Comparison of ENCODE assay signal across 8 mouse cellular contexts in genomic region chr2:37452376-37452760, GRCm38 (mm10). TPM values are rescaled to one million over a fixed set of nuclear protein-coding genes. Genes with fewer than 3 reads are reported as not detected.
DNase-seq lines count a peak whose midpoint lies in the region; ATAC-seq lines count a peak whose summit lies in the region.

No protein-coding gene starts in this region.

- peaks cover 3% of the 10 kb centered on the region; the same call in 1 of the 2 replicates for H3K36me3 ChIP-seq in heart, embryonic 13.5 days
- H3K36me3 ChIP-seq in limb, embryonic 15.5 days: no peaks in the 10 kb centered on the region
- no peaks in the 10 kb centered on the region for H3K36me3 ChIP-seq in stomach, embryonic 16.5 days (ENCODE audit: control insufficient read depth, insufficient read depth, low read length)

- H3K4me1 ChIP-seq in heart, embryonic 13.5 days: peaks cover 20% of the 10 kb centered on the region
- peaks cover 9% of the 10 kb centered on the region for H3K4me1 ChIP-seq in limb, embryonic 15.5 days
- peaks cover 5% of the 10 kb centered on the region; the same call in 1 of the 2 replicates for H3K4me1 ChIP-seq in stomach, embryonic 16.5 days (ENCODE audit: control insufficient read depth, insufficient read depth, low read length)

- H3K9me3 ChIP-seq in heart, embryonic 13.5 days: no peaks in the 10 kb centered on the region
- no peaks in the 10 kb centered on the region for H3K9me3 ChIP-seq in limb, embryonic 15.5 days
- H3K9me3 ChIP-seq in stomach, embryonic 16.5 days (replicated peaks; ENCODE audit: control insufficient read depth, low read length): no peaks in the 10 kb centered on the region

- H3K27ac ChIP-seq in heart, embryonic 13.5 days (replicated peaks): peak overlapping the region; percentile 83
- peak overlapping the region; percentile 93 for H3K27ac ChIP-seq in limb, embryonic 15.5 days
- H3K27ac ChIP-seq in stomach, embryonic 16.5 days (ENCODE audit: low read length): peak overlapping the region; percentile 89

- WGBS in heart, embryonic 13.5 days: under 1% methylated on average over 24 of the region's 24 CpGs
- under 1% methylated on average over 22 of the region's 24 CpGs for WGBS in limb, embryonic 15.5 days
- 2% methylated on average over 23 of the region's 24 CpGs for WGBS in stomach, embryonic 16.5 days

- no peaks in the 10 kb centered on the region for H3K27me3 ChIP-seq in heart, embryonic 13.5 days (replicated peaks)
- no peaks in the 10 kb centered on the region for H3K27me3 ChIP-seq in limb, embryonic 15.5 days
- H3K27me3 ChIP-seq in stomach, embryonic 16.5 days (ENCODE audit: control insufficient read depth, insufficient read depth, low read length): no peaks in the 10 kb centered on the region

- peak; percentile 69; the same call in 1 of the 2 replicates for ATAC-seq in heart, embryonic 13.5 days (ENCODE audit: extremely low read depth, insufficient number of reproducible peaks, low FRiP score, low TSS enrichment)
- peak; percentile 23; the same call in 1 of the 2 replicates for ATAC-seq in erythroid progenitor cell, adult 5-6 weeks (replicated peaks; ENCODE audit: low FRiP score, poor library complexity, severe bottlenecking)
- peak; percentile 85 for ATAC-seq in limb, embryonic 15.5 days (ENCODE audit: insufficient number of reproducible peaks, low FRiP score, low TSS enrichment, low read depth)
- ATAC-seq in stomach, embryonic 16.5 days (ENCODE audit: insufficient read depth, low FRiP score): peak; percentile 90

- H3K4me3 ChIP-seq in heart, embryonic 13.5 days: peak overlapping the region; percentile 91
- H3K4me3 ChIP-seq in limb, embryonic 15.5 days: peak overlapping the region; percentile 89
- peak overlapping the region; percentile 80 for H3K4me3 ChIP-seq in stomach, embryonic 16.5 days (replicated peaks; ENCODE audit: low read length)

- peak overlapping the region; percentile 95 for H3K9ac ChIP-seq in heart, embryonic 13.5 days
- peak overlapping the region; percentile 90 for H3K9ac ChIP-seq in limb, embryonic 15.5 days
- H3K9ac ChIP-seq in stomach, embryonic 16.5 days (ENCODE audit: low read length): peak overlapping the region; percentile 88

- no peak for DNase-seq in heart, adult 11 months
- peak; percentile 63 for DNase-seq in ES-CJ7 (ENCODE audit: low read depth, low spot score)
- no peak for DNase-seq in ovary, postnatal 14 days (ENCODE audit: low spot score)
- DNase-seq in spleen, adult 18-20 months: no peak

- peak overlapping the region; percentile 93 for H3K4me2 ChIP-seq in heart, embryonic 13.5 days
- H3K4me2 ChIP-seq in limb, embryonic 15.5 days: peak overlapping the region; percentile 70
- H3K4me2 ChIP-seq in stomach, embryonic 16.5 days (ENCODE audit: low read depth, low read length): peak overlapping the region; percentile 62

RNA-seq across cellular contexts. Expression of gene Rabgap1, which starts 9.3 kb away (rescaled TPM):
- 25.8 and 26.1 TPM in 2 replicates for polyA plus RNA-seq in heart, embryonic 13.5 days (2015; fragmentation: Nextera tagmentation; extraction: Ambion mirVana)
- 5.4 and 5.9 TPM in 2 replicates for total RNA-seq in erythroid progenitor cell, adult 5-6 weeks (2015; ENCODE audit: low replicate concordance)
- 15.4 and 21.3 TPM in 2 replicates for total RNA-seq in erythroid progenitor cell, adult 5-6 weeks (2017; ENCODE audit: low replicate concordance)
- 42.2 and 45.1 TPM in 2 replicates for polyA plus RNA-seq in limb, embryonic 15.5 days (2015; fragmentation: Nextera tagmentation; extraction: Ambion mirVana)
- polyA plus RNA-seq in stomach, embryonic 16.5 days (2015; fragmentation: Nextera tagmentation; extraction: Ambion mirVana): 30.8 and 36.5 TPM in 2 replicates

RNA-seq across cellular contexts. Expression of gene Zbtb6, which starts 9.4 kb away (rescaled TPM):
- 3.9 and 4.0 TPM in 2 replicates for polyA plus RNA-seq in heart, embryonic 13.5 days (2015; fragmentation: Nextera tagmentation; extraction: Ambion mirVana)
- 6.5 and 14.3 TPM in 2 replicates for total RNA-seq in erythroid progenitor cell, adult 5-6 weeks (2015; ENCODE audit: low replicate concordance)
- total RNA-seq in erythroid progenitor cell, adult 5-6 weeks (2017; ENCODE audit: low replicate concordance): 13.2 and 22.3 TPM in 2 replicates
- 5.3 and 8.3 TPM in 2 replicates for polyA plus RNA-seq in limb, embryonic 15.5 days (2015; fragmentation: Nextera tagmentation; extraction: Ambion mirVana)
- polyA plus RNA-seq in stomach, embryonic 16.5 days (2015; fragmentation: Nextera tagmentation; extraction: Ambion mirVana): 8.7 and 9.5 TPM in 2 replicates

RNA-seq across cellular contexts. Expression of gene Zbtb26, which starts 9.4 kb away (rescaled TPM):
- 3.9 and 4.3 TPM in 2 replicates for polyA plus RNA-seq in heart, embryonic 13.5 days (2015; fragmentation: Nextera tagmentation; extraction: Ambion mirVana)
- 5.4 and 9.2 TPM in 2 replicates for total RNA-seq in erythroid progenitor cell, adult 5-6 weeks (2015; ENCODE audit: low replicate concordance)
- total RNA-seq in erythroid progenitor cell, adult 5-6 weeks (2017; ENCODE audit: low replicate concordance): 6.4 and 8.0 TPM in 2 replicates
- polyA plus RNA-seq in limb, embryonic 15.5 days (2015; fragmentation: Nextera tagmentation; extraction: Ambion mirVana): 6.0 and 6.2 TPM in 2 replicates
- 6.6 and 7.0 TPM in 2 replicates for polyA plus RNA-seq in stomach, embryonic 16.5 days (2015; fragmentation: Nextera tagmentation; extraction: Ambion mirVana)

RNA-seq across cellular contexts. Expression of gene Rc3h2, which starts 29.7 kb away (rescaled TPM):
- 9.0 and 9.6 TPM in 2 replicates for polyA plus RNA-seq in heart, embryonic 13.5 days (2015; fragmentation: Nextera tagmentation; extraction: Ambion mirVana)
- total RNA-seq in erythroid progenitor cell, adult 5-6 weeks (2015; ENCODE audit: low replicate concordance): 37.8 and 40.7 TPM in 2 replicates
- total RNA-seq in erythroid progenitor cell, adult 5-6 weeks (2017; ENCODE audit: low replicate concordance): 48.0 and 62.0 TPM in 2 replicates
- 12.1 and 14.1 TPM in 2 replicates for polyA plus RNA-seq in limb, embryonic 15.5 days (2015; fragmentation: Nextera tagmentation; extraction: Ambion mirVana)
- 11.5 and 12.7 TPM in 2 replicates for polyA plus RNA-seq in stomach, embryonic 16.5 days (2015; fragmentation: Nextera tagmentation; extraction: Ambion mirVana)

Comparison
In these comparisons a context has a peak if more than half of its experiments do, and no peak if none do; other contexts are left out.
1. ATAC-seq: peak in every context shown above with its lines; median percentile 90 in stomach, embryonic 16.5 days; 85 in limb, embryonic 15.5 days; 69 in heart, embryonic 13.5 days; 23 in erythroid progenitor cell, adult 5-6 weeks.